Mouse (Mus musculus) lung, embryonic 14.5 days (tissue): ENCODE measurements around the gene Map3k13. TPM values are rescaled to one million over a fixed set of nuclear protein-coding genes. Genes with fewer than 3 reads are reported as not detected.

Experiments
- ATAC-seq: fragments of 200-750 bp; cut with Nextera tagmentation; 2 replicates; pipeline ENCODE4 v1.8.0; 2017; ENCODE audit warnings: mild to moderate bottlenecking, moderate TSS enrichment, moderate library complexity; ENCODE audit not compliant: insufficient read depth
- DNase-seq: peaks from one replicate; pipeline ENCODE4 v3.0.0-alpha.2; 2015
- H3K27ac ChIP-seq: fragments of 300-500 bp; sonication (generic); 2 replicates; pipeline ENCODE4 v1.5.1; 2014; ENCODE audit warnings: low read depth, mild to moderate bottlenecking, moderate library complexity
- H3K27me3 ChIP-seq: fragments of 300-500 bp; sonication (generic); 2 replicates; pipeline ENCODE4 v1.6.1; 2014; ENCODE audit warnings: low read length, control low read depth; ENCODE audit not compliant: insufficient read depth
- H3K36me3 ChIP-seq: fragments of 300-500 bp; sonication (generic); 2 replicates; pipeline ENCODE4 v1.6.1; 2014; ENCODE audit warnings: control low read depth; ENCODE audit not compliant: insufficient read depth
- H3K4me1 ChIP-seq: fragments of 300-500 bp; sonication (generic); 2 replicates; pipeline ENCODE4 v1.6.1; 2014; ENCODE audit warnings: antibody characterized with exemption, control low read depth; ENCODE audit not compliant: insufficient read depth
- H3K4me2 ChIP-seq: fragments of 300-500 bp; sonication (generic); 2 replicates; pipeline ENCODE4 v1.6.1; 2014; ENCODE audit warnings: mild to moderate bottlenecking
- H3K4me3 ChIP-seq: fragments of 300-500 bp; sonication (generic); 2 replicates; pipeline ENCODE4 v1.5.1; 2014; ENCODE audit warnings: low read depth, low read length
- H3K9ac ChIP-seq: fragments of 300-500 bp; sonication (generic); 2 replicates; pipeline ENCODE4 v1.6.1; 2014
- H3K9me3 ChIP-seq: fragments of 300-500 bp; sonication (generic); 2 replicates; pipeline ENCODE4 v1.6.1; 2016; ENCODE audit warnings: low read depth, low read length, control low read depth
- CTCF ChIP-seq: IDR thresholded peaks from 2 replicates; pipeline ENCODE4 v1.5.1; 2016; ENCODE audit warnings: antibody characterized with exemption, low read depth
- WGBS: fragments of 180-500 bp; shearing (Covaris S2); extraction: QIAGEN DNeasy Blood & Tissue Kit; methylation state at CpG from one replicate; pipeline ENCODE4 v1.1.7; 2014; 5-methylcytosine and 5-hydroxymethylcytosine counted together
- polyA plus RNA-seq: library from polyadenylated mRNA; unstranded; fragments of >200 nt; fragmentation: Nextera tagmentation; extraction: Ambion mirVana; gene quantifications from 2 replicates; pipeline ENCODE4 v1.2.1, GENCODE M21; 2014

Gene Map3k13
- polyA plus RNA-seq, 1 experiment from 2014 or later: 0.95 TPM

GRCm38 (mm10) chr16:21955591-21955990 is 161.4 kb downstream of the Map3k13 start:
- H3K4me1 ChIP-seq: no peaks in the 10 kb centered on the region
- H3K9ac ChIP-seq: no peak overlapping the region
- no peak overlapping the region for H3K27ac ChIP-seq
- H3K36me3 ChIP-seq: no peaks in the 10 kb centered on the region
- no peak overlapping the region for H3K4me3 ChIP-seq
- WGBS: 73% methylated on average over 12 of the region's 12 CpGs
- DNase-seq (no peak), ATAC-seq (no peak)
- H3K4me2 ChIP-seq: no peak overlapping the region
- no peaks in the 10 kb centered on the region for H3K9me3 ChIP-seq
- TF ChIP-seq CTCF: no peak
- H3K27me3 ChIP-seq: no peaks in the 10 kb centered on the region

- Histone ChIP-seq H3K27me3 (no peaks in the 10 kb centered on the region), H3K9ac (no peak overlapping the region), H3K4me1 (no peaks in the 10 kb centered on the region), H3K9me3 (no peaks in the 10 kb centered on the region; the same call in 1 of the 2 replicates), H3K27ac (no peak overlapping the region), H3K4me3 (no peak overlapping the region), H3K4me2 (no peak overlapping the region), H3K36me3 (no peaks in the 10 kb centered on the region)
- TF ChIP-seq CTCF: no peak
- no peak for ATAC-seq
- WGBS: 62% methylated on average over 3 of the region's 3 CpGs
- DNase-seq: no peak
Measured at GRCm38 (mm10) chr16:21965576-21965975, 171.4 kb downstream of the Map3k13 start.

GRCm38 (mm10) chr16:21969874-21970273 is 175.7 kb downstream of the Map3k13 start:
- no peak for TF ChIP-seq CTCF
- ATAC-seq (no peak), DNase-seq (no peak)
- no peaks in the 10 kb centered on the region for H3K36me3 ChIP-seq
- no peak overlapping the region for H3K27ac ChIP-seq
- H3K27me3 ChIP-seq: no peaks in the 10 kb centered on the region
- H3K4me1 ChIP-seq: no peaks in the 10 kb centered on the region
- 82% methylated on average over 5 of the region's 5 CpGs for WGBS
- H3K9me3 ChIP-seq: no peaks in the 10 kb centered on the region; the same call in 1 of the 2 replicates
- no peak overlapping the region for H3K9ac ChIP-seq
- no peak overlapping the region for H3K4me3 ChIP-seq
- no peak overlapping the region for H3K4me2 ChIP-seq

GRCm38 (mm10) chr16:21970536-21970935 is 176.4 kb downstream of the Map3k13 start:
- no peak for ATAC-seq
- 74% methylated on average over 6 of the region's 6 CpGs for WGBS
- no peak overlapping the region for H3K4me2 ChIP-seq
- no peak for DNase-seq
- no peak overlapping the region for H3K4me3 ChIP-seq
- no peak for TF ChIP-seq CTCF
- H3K27me3 ChIP-seq: no peaks in the 10 kb centered on the region
- H3K9me3 ChIP-seq: no peaks in the 10 kb centered on the region; the same call in 1 of the 2 replicates
- H3K4me1 ChIP-seq: no peaks in the 10 kb centered on the region
- H3K27ac ChIP-seq: no peak overlapping the region
- H3K9ac ChIP-seq: no peak overlapping the region
- no peaks in the 10 kb centered on the region for H3K36me3 ChIP-seq

- Histone ChIP-seq H3K27me3 (no peaks in the 10 kb centered on the region), H3K9me3 (no peaks in the 10 kb centered on the region; the same call in 1 of the 2 replicates), H3K9ac (no peak overlapping the region), H3K36me3 (no peaks in the 10 kb centered on the region), H3K4me1 (no peaks in the 10 kb centered on the region), H3K4me3 (no peak overlapping the region), H3K27ac (no peak overlapping the region), H3K4me2 (no peak overlapping the region)
- 52% methylated on average over 4 of the region's 4 CpGs for WGBS
- 0 out of 2 replicates have a peak, but pooled peaks have one; percentile 3 for TF ChIP-seq CTCF
- ATAC-seq (no peak), DNase-seq (peak; percentile 19)
Measured at GRCm38 (mm10) chr16:21971446-21971845, 177.3 kb downstream of the Map3k13 start.

GRCm38 (mm10) chr16:21976203-21976602 is 182.1 kb downstream of the Map3k13 start:
- no peak overlapping the region for H3K4me3 ChIP-seq
- DNase-seq: peak; percentile 19
- WGBS: 3% methylated on average over 16 of the region's 16 CpGs

GRCm38 (mm10) chr16:21977347-21977746 is 183.2 kb downstream of the Map3k13 start:
- Histone ChIP-seq H3K4me3 (no peak overlapping the region), H3K9ac (no peak overlapping the region), H3K27me3 (no peaks in the 10 kb centered on the region), H3K36me3 (no peaks in the 10 kb centered on the region), H3K4me2 (no peak overlapping the region), H3K4me1 (no peaks in the 10 kb centered on the region), H3K9me3 (no peaks in the 10 kb centered on the region), H3K27ac (no peak overlapping the region)
- no peak for DNase-seq
- no peak for ATAC-seq
- no peak for TF ChIP-seq CTCF
- WGBS: 68% methylated on average over 5 of the region's 5 CpGs

More at GRCm38 (mm10) chr16:21976203-21976602, 182.1 kb downstream of the Map3k13 start:
- Histone ChIP-seq H3K4me1 (no peaks in the 10 kb centered on the region), H3K27me3 (no peaks in the 10 kb centered on the region), H3K9ac (no peak overlapping the region; the same call in 1 of the 2 replicates), H3K36me3 (no peaks in the 10 kb centered on the region), H3K4me2 (peak overlapping the region; percentile 41), H3K27ac (no peak overlapping the region), H3K9me3 (no peaks in the 10 kb centered on the region)
- ATAC-seq: no peak
- no peak for TF ChIP-seq CTCF

Other genes with a start within 250 kb of the Map3k13 start
- 19.7 and 22.2 TPM in 2 replicates for gene 2510009E07Rik, start 99.7 kb upstream of the Map3k13 start, polyA plus RNA-seq
- gene Ehhadh, start 6.5 kb upstream of the Map3k13 start, polyA plus RNA-seq: 1.6 and 2.4 TPM in 2 replicates
- 27.9 and 30.5 TPM in 2 replicates for gene Tmem41a, start 153.2 kb downstream of the Map3k13 start, polyA plus RNA-seq
- gene Liph, start 201.3 kb downstream of the Map3k13 start, polyA plus RNA-seq: 0.08 and 0.47 TPM in 2 replicates
- 52.7 and 53.1 TPM in 2 replicates for gene Senp2, start 215.1 kb downstream of the Map3k13 start, polyA plus RNA-seq